Mouse (Mus musculus) mouse embryonic stem cell (cell line): ENCODE results near the gene Gm6812.
"Not testable (repeated sequence)": the region's sequence is repeated elsewhere in the genome, so short reads cannot be mapped to it uniquely, and the experiment has no call there.

Experiments
- in situ Hi-C, 2 experiments: fragments of 300-500 bp; cut with MboI; formaldehyde crosslinking; loops; 1 replicate in 1 of 2; 3 replicates in 1 of 2; pipeline ENCODE4 v1.14.3; 2019 to 2020; ENCODE audit warnings: low sequenced_read_pairs in 2 of 2, low pct_unique_long_range_greater_than_20kb in 1 of 2, mixed read lengths in 1 of 2; ENCODE audit not compliant: unreplicated experiment in 1 of 2

Gm6812 gene

GRCm38 (mm10) chrX:68892953-68893352 is at the start of gene Gm6812:
Gene Gm6812 (minus strand): TSS chrX:68893053.
- in situ Hi-C loops: not testable (repeated sequence)

GRCm38 (mm10) chrX:68865145-68865544 is 27.7 kb downstream of the Gm6812 start:
- in situ Hi-C loops: no loop called here
